Mouse (Mus musculus) intestine, postnatal 0 days (tissue): ENCODE data around the gene Hist1h4m. TPM values are rescaled to one million over a fixed set of nuclear protein-coding genes. Genes with fewer than 3 reads are reported as not detected.
"Not testable (repeated sequence)": the region's sequence is repeated elsewhere in the genome, so short reads cannot be mapped to it uniquely, and the experiment has no call there.

Experiments used
- ATAC-seq: fragments of 200-750 bp; cut with Nextera tagmentation; 2 replicates; pipeline ENCODE4 v1.8.0; 2017; ENCODE audit warnings: mild to moderate bottlenecking, moderate TSS enrichment, moderate library complexity
- H3K27ac ChIP-seq: fragments of 300-500 bp; sonication (generic); 2 replicates; pipeline ENCODE4 v1.5.1; 2014; ENCODE audit warnings: mild to moderate bottlenecking, low read depth, low read length, moderate library complexity
- H3K27me3 ChIP-seq: fragments of 300-500 bp; sonication (generic); replicated peaks from 2 replicates; pipeline ENCODE4 v1.6.1; 2014; ENCODE audit warnings: low read length, mixed read lengths; ENCODE audit not compliant: control insufficient read depth, insufficient read depth
- H3K36me3 ChIP-seq: fragments of 300-500 bp; sonication (generic); 2 replicates; pipeline ENCODE4 v1.6.1; 2014; ENCODE audit warnings: mild to moderate bottlenecking, moderate library complexity; ENCODE audit not compliant: control insufficient read depth, insufficient read depth
- H3K4me1 ChIP-seq: fragments of 300-500 bp; sonication (generic); replicated peaks from 2 replicates; pipeline ENCODE4 v1.6.1; 2014; ENCODE audit warnings: antibody characterized with exemption, low read length, mixed read lengths; ENCODE audit not compliant: control insufficient read depth, insufficient read depth
- H3K4me2 ChIP-seq: fragments of 300-500 bp; sonication (generic); replicated peaks from 2 replicates; pipeline ENCODE4 v1.6.1; 2014; ENCODE audit warnings: low read depth, mild to moderate bottlenecking, moderate library complexity
- H3K4me3 ChIP-seq: fragments of 300-500 bp; sonication (generic); 2 replicates; pipeline ENCODE4 v1.5.1; 2014; ENCODE audit warnings: low read depth, low read length
- H3K9ac ChIP-seq: fragments of 300-500 bp; sonication (generic); 2 replicates; pipeline ENCODE4 v1.6.1; 2014; ENCODE audit warnings: mild to moderate bottlenecking, low read depth, low read length
- H3K9me3 ChIP-seq: fragments of 300-500 bp; sonication (generic); 2 replicates; pipeline ENCODE4 v1.6.1; 2016; ENCODE audit warnings: mixed run types; ENCODE audit not compliant: control insufficient read depth
- CTCF ChIP-seq: sonication (generic); IDR thresholded peaks from 2 replicates; pipeline ENCODE4 v1.5.1; 2016; ENCODE audit warnings: low read depth, mild to moderate bottlenecking, control low read depth, antibody characterized with exemption, moderate library complexity
- WGBS: fragments of 180-500 bp; shearing (Covaris S2); extraction: QIAGEN DNeasy Blood & Tissue Kit; methylation state at CpG from one replicate; pipeline ENCODE4 v1.1.7; 2014; 5-methylcytosine and 5-hydroxymethylcytosine counted together
- microRNA-seq: library from miRNA; unstranded; fragments of <30 nt; microRNA quantifications from one replicate; pipeline ENCODE4, GENCODE M21; 2016
- polyA plus RNA-seq: library from polyadenylated mRNA; unstranded; fragments of >200 nt; fragmentation: Nextera tagmentation; extraction: Ambion mirVana; gene quantifications from 2 replicates; pipeline ENCODE4 v1.2.1, GENCODE M21; 2015

Gene Hist1h4m
- polyA plus RNA-seq, 1 experiment from 2014 or later, result not detected

DNA sequence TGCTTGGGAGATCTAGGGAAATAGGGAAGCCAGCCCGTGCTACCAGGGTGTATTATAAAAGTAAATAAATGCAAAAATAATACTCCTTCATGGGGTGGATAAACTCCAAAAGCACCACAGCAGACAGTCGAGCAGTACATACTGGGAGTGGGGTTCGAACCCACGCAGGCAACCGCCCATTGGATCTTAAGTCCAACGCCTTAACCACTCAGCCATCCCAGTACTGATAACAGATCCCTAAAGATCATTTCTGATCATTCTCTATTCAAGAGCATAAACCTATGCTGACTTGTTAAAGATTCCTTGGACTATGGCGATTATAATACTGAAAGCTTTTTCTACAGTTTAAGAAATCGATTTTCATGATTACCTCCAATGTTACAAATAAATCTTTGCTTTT is 36.3 kb downstream of the Hist1h4m start:
- Histone ChIP-seq H3K27ac (no peak overlapping the region), H3K4me3 (no peak overlapping the region), H3K4me1 (no peaks in the 10 kb centered on the region), H3K9me3 (no peaks in the 10 kb centered on the region), H3K9ac (no peak overlapping the region), H3K27me3 (no peaks in the 10 kb centered on the region), H3K36me3 (no peaks in the 10 kb centered on the region), H3K4me2 (no peak overlapping the region)
- ATAC-seq, result no peak
- TF ChIP-seq CTCF, result no peak
- WGBS, result 29% methylated on average over 8 of the region's 8 CpGs

- ATAC-seq, H3K27me3 ChIP-seq, H3K4me3 ChIP-seq, H3K36me3 ChIP-seq, H3K9ac ChIP-seq, H3K4me2 ChIP-seq, H3K27ac ChIP-seq, H3K9me3 ChIP-seq, H3K4me1 ChIP-seq: not testable (repeated sequence)
- 44% methylated on average over 1 of the region's 1 CpGs for WGBS
These were observed 39.1 kb downstream of the Hist1h4m start for GRCm38 (mm10) chr13:21850696-21851095.

DNA sequence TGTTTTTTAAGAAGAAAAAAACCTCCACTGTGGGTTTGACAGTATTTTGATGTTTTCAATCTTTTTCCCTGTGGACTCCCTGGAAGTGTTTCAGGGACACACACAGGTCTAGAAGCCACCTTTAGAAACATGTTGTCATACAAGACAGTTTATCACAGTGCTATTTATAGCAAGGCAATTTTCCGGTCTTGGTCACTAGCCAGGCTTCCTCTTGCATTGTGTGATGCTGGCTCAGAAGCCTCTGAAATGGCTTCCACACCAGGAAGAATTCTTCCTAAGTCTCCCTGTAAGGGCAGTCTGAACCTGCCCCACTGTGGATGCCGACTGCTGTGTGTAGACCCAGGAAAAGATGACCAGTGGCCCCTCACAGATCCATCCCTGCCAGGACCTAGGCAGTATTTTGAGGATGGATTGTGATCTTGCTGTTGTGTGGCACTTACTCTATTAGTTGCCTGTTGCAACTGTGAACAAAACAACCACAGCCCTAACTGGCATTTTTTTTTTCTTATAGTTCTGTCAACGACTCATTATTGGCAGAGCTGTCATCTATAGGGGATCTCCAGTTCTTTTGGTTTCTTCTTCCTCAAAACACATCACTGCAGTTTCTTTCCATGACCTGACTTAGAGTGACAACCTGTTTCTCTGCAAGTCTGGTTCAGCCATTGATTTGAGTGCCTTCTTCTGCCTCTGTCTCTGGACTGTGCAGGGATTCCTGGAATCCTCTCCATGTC is 40.8 kb downstream of the Hist1h4m start:
- 44% methylated on average over 3 of the region's 3 CpGs for WGBS
- TF ChIP-seq CTCF, result no peak
- Histone ChIP-seq H3K9me3 (no peaks in the 10 kb centered on the region), H3K4me3 (no peak overlapping the region), H3K27ac (no peak overlapping the region), H3K4me2 (no peak overlapping the region), H3K4me1 (no peaks in the 10 kb centered on the region), H3K36me3 (no peaks in the 10 kb centered on the region), H3K27me3 (no peaks in the 10 kb centered on the region), H3K9ac (no peak overlapping the region)
- ATAC-seq, result no peak

DNA sequence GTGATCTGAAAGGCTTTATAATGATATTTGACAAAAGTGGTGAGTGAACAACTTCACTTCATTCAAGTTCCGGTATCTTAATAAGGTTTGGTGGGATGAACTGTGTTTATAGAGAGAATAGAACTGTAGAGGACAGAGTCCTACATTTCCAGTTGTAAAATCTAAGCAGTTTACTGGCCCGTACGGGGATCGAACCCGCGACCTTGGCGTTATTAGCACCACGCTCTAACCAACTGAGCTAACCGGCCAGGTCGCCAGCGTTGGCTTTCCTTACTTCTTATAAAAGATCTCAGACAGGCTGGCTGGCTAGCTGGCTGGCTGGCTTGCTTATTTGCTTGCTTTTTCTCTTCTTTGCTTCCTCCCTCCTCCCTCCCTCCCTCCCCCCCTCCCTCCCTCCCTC is 43.6 kb downstream of the Hist1h4m start:
- WGBS, result 1% methylated on average over 11 of the region's 11 CpGs
- ATAC-seq, result no peak
- no peak for TF ChIP-seq CTCF
- H3K27me3 ChIP-seq, result no peaks in the 10 kb centered on the region
- no peaks in the 10 kb centered on the region for H3K36me3 ChIP-seq
- no peaks in the 10 kb centered on the region for H3K4me1 ChIP-seq
- no peak overlapping the region for H3K27ac ChIP-seq
- no peaks in the 10 kb centered on the region for H3K9me3 ChIP-seq
- no peak overlapping the region for H3K9ac ChIP-seq
- H3K4me3 ChIP-seq, result peak overlapping the region; percentile 37; the same call in 1 of the 2 replicates
- peak overlapping the region; percentile 58 for H3K4me2 ChIP-seq

DNA sequence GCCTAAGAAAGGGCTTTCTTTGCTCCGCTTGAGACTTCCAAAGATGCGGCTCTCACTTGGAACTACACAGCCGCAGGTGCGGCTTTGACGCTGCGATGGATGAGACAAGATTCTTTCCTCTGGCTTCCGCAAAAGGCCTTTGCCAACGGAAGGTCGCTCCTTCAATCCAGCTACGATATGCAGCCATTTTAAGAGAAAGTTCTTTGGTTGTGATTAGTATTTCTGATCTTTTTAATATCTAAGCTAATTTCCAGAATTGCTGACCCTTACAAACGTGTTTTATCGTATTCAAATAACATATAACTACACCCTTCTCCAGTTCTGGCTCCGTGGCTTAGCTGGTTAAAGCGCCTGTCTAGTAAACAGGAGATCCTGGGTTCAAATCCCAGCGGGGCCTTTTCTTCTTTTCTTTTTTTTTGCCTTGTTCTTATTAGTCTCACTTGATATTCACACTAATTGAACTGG is 44.2 kb downstream of the Hist1h4m start:
- no peak overlapping the region for H3K9ac ChIP-seq
- no peak for ATAC-seq
- no peaks in the 10 kb centered on the region for H3K36me3 ChIP-seq
- no peaks in the 10 kb centered on the region for H3K27me3 ChIP-seq
- peak overlapping the region; percentile 58 for H3K4me2 ChIP-seq
- no peaks in the 10 kb centered on the region for H3K9me3 ChIP-seq
- WGBS, result 4% methylated on average over 15 of the region's 15 CpGs
- no peaks in the 10 kb centered on the region for H3K4me1 ChIP-seq
- H3K4me3 ChIP-seq, result peak overlapping the region; percentile 37
- H3K27ac ChIP-seq, result no peak overlapping the region
- no peak for TF ChIP-seq CTCF

DNA sequence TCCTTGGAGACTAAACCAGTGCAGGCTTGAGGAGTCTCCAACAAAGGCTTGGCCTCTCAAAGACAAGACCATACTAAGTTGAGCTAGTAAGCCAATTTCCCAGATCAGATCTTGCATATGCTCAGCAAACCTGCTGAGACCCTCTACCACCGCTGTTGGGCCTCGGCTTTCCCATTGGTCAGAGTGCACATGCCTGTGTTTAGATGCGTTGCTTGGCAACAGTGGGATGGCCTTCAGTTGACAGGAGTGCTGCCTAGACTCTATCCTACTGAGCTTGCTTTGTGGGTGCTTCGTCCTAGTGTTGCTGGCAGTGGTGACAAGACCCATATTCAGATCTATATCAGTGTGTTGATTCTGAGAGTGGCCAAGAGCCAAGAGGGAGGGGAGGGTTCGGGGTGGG is 50.1 kb downstream of the Hist1h4m start:
- 22% methylated on average over 5 of the region's 5 CpGs for WGBS
- no peak overlapping the region for H3K4me2 ChIP-seq
- no peaks in the 10 kb centered on the region for H3K27me3 ChIP-seq
- no peaks in the 10 kb centered on the region for H3K36me3 ChIP-seq
- ATAC-seq, result no peak
- H3K27ac ChIP-seq, result no peak overlapping the region
- no peak overlapping the region for H3K4me3 ChIP-seq
- no peak overlapping the region for H3K9ac ChIP-seq
- no peaks in the 10 kb centered on the region for H3K4me1 ChIP-seq
- H3K9me3 ChIP-seq, result no peaks in the 10 kb centered on the region
- no peak for TF ChIP-seq CTCF

Small RNAs within 50 kb of the gene (microRNA-seq; reads per million reads assigned to microRNA genes)
- gene Gm19658 (not detected), gene Gm44346 (not detected), gene Gm44466 (not detected)

Other genes with a start within 250 kb of the Hist1h4m start
- gene Olfr1364, start 230.0 kb upstream of the Hist1h4m start, polyA plus RNA-seq, result not detected in 2 replicates
- gene Olfr1362, start 197.7 kb upstream of the Hist1h4m start, polyA plus RNA-seq, result not detected in 2 replicates
- 0.04 TPM in 1 of 2 replicates, not detected in the other for gene Olfr11, start 169.2 kb upstream of the Hist1h4m start, polyA plus RNA-seq
- not detected in 2 replicates for gene Olfr1361, start 148.4 kb upstream of the Hist1h4m start, polyA plus RNA-seq
- gene Olfr1360, start 134.3 kb upstream of the Hist1h4m start, polyA plus RNA-seq, result not detected in 2 replicates
- not detected in 2 replicates for gene Olfr1359, start 113.6 kb upstream of the Hist1h4m start, polyA plus RNA-seq
- 1.9 TPM in 1 of 2 replicates, not detected in the other for gene Hist1h2bl, start 95.6 kb upstream of the Hist1h4m start, polyA plus RNA-seq
- 6.1 and 12.0 TPM in 2 replicates for gene Hist1h2ai, start 95.3 kb upstream of the Hist1h4m start, polyA plus RNA-seq
- 2.4 and 2.9 TPM in 2 replicates for gene Hist1h3h, start 94.1 kb upstream of the Hist1h4m start, polyA plus RNA-seq
- gene Hist1h2bm, start 89.7 kb upstream of the Hist1h4m start, polyA plus RNA-seq, result 0.51 and 0.76 TPM in 2 replicates
- gene Hist1h4j, start 76.7 kb upstream of the Hist1h4m start, polyA plus RNA-seq, result 0.40 and 0.42 TPM in 2 replicates
- gene Hist1h4k, start 61.2 kb upstream of the Hist1h4m start, polyA plus RNA-seq, result 1.4 and 2.1 TPM in 2 replicates
- gene Hist1h2ak, start 57.9 kb upstream of the Hist1h4m start, polyA plus RNA-seq, result 5.0 and 9.5 TPM in 2 replicates
- gene Hist1h2bn, start 57.6 kb upstream of the Hist1h4m start, polyA plus RNA-seq, result 1.1 TPM in 2 replicates
- gene Hist1h1b, start 31.1 kb upstream of the Hist1h4m start, polyA plus RNA-seq, result 7.3 and 8.1 TPM in 2 replicates
- 34.1 and 39.6 TPM in 2 replicates for gene Hist1h3i, start 28.4 kb upstream of the Hist1h4m start, polyA plus RNA-seq
- gene Hist1h2an, start 24.5 kb upstream of the Hist1h4m start, polyA plus RNA-seq, result 1.5 and 3.2 TPM in 2 replicates
- gene Hist1h2bp, start 24.3 kb upstream of the Hist1h4m start, polyA plus RNA-seq, result 0.41 and 1.5 TPM in 2 replicates
- gene Hist1h2bq, start 1.5 kb upstream of the Hist1h4m start, polyA plus RNA-seq, result 7.8 and 9.8 TPM in 2 replicates
- not detected in 2 replicates for gene Hist1h2ao, start 1.3 kb upstream of the Hist1h4m start, polyA plus RNA-seq
- gene Hist1h4n, start 20.4 kb downstream of the Hist1h4m start, polyA plus RNA-seq, result 2.1 and 5.3 TPM in 2 replicates
- gene Hist1h2ap, start 21.8 kb downstream of the Hist1h4m start, polyA plus RNA-seq, result 1,504 and 1,780 TPM in 2 replicates
- gene Hist1h2br, start 22.0 kb downstream of the Hist1h4m start, polyA plus RNA-seq, result 7.8 and 10.0 TPM in 2 replicates
- gene Zfp184, start 133.3 kb downstream of the Hist1h4m start, polyA plus RNA-seq, result 1.2 TPM in 2 replicates
- not detected in 2 replicates for gene Pom121l2, start 169.4 kb downstream of the Hist1h4m start, polyA plus RNA-seq
- 4.0 and 4.1 TPM in 2 replicates for gene Prss16, start 198.0 kb downstream of the Hist1h4m start, polyA plus RNA-seq
- gene Hist1h2ah, start 223.8 kb downstream of the Hist1h4m start, polyA plus RNA-seq, result 3.4 and 5.3 TPM in 2 replicates
- 0.90 and 1.8 TPM in 2 replicates for gene Hist1h2bk, start 224.1 kb downstream of the Hist1h4m start, polyA plus RNA-seq
- gene Hist1h4i, start 229.6 kb downstream of the Hist1h4m start, polyA plus RNA-seq, result 9.4 and 9.9 TPM in 2 replicates
- 12.9 and 16.0 TPM in 2 replicates for gene Hist1h2ag, start 231.2 kb downstream of the Hist1h4m start, polyA plus RNA-seq
- 2.3 and 4.1 TPM in 2 replicates for gene Hist1h2bj, start 231.5 kb downstream of the Hist1h4m start, polyA plus RNA-seq